Mouse (Mus musculus): ENCODE measurements at regions not wholly inside any gene's neighbourhood (a gene's known extent, or its start where the extent isn't known, plus 50 kb on each side); places are given as distances from the start of the nearest gene placed in this dataset.

GRCm38 (mm10) chr2:133336177-133336901 is 215.6 kb upstream of the Bmp2 start:
- TF ChIP-seq POLR2A (IDR thresholded peaks at IDR 0.05; ENCODE audit: extremely low read depth, insufficient read depth, low read length) (no peak), CTCF (IDR thresholded peaks at IDR 0.05; ENCODE audit: low read depth, low read length) (no peak)
